Mouse (Mus musculus) midbrain, postnatal 0 days (tissue): ENCODE data around the gene Nptx1. TPM values are rescaled to one million over a fixed set of nuclear protein-coding genes. Genes with fewer than 3 reads are reported as not detected.
A peak's percentile ranks its signal among the peaks of the same experiment; 100 is the strongest.

Source experiments
- ATAC-seq: fragments of 200-750 bp; cut with Nextera tagmentation; 2 replicates; pipeline ENCODE4 v1.8.0; 2017; ENCODE audit warnings: moderate number of reproducible peaks, mild to moderate bottlenecking, moderate TSS enrichment, moderate library complexity; ENCODE audit not compliant: low FRiP score
- DNase-seq: peaks from one replicate; pipeline ENCODE4 v3.0.0-alpha.2; 2015; ENCODE audit warnings: low spot score
- H3K27ac ChIP-seq: fragments of 300-500 bp; sonication (generic); 2 replicates; pipeline ENCODE4 v1.5.1; 2014; ENCODE audit warnings: low read depth, mild to moderate bottlenecking, low read length, mixed read lengths
- H3K27me3 ChIP-seq: fragments of 300-500 bp; sonication (generic); 2 replicates; pipeline ENCODE4 v1.6.1; 2014; ENCODE audit warnings: low read length, control low read depth, mixed read lengths; ENCODE audit not compliant: insufficient read depth
- H3K36me3 ChIP-seq: fragments of 300-500 bp; sonication (generic); 2 replicates; pipeline ENCODE4 v1.6.1; 2014; ENCODE audit warnings: low read length, control low read depth, mixed read lengths; ENCODE audit not compliant: insufficient read depth
- H3K4me1 ChIP-seq: fragments of 300-500 bp; sonication (generic); 2 replicates; pipeline ENCODE4 v1.6.1; 2014; ENCODE audit warnings: mild to moderate bottlenecking, control low read depth, antibody characterized with exemption, low read length, mixed read lengths; ENCODE audit not compliant: insufficient read depth
- H3K4me2 ChIP-seq: fragments of 300-500 bp; sonication (generic); 2 replicates; pipeline ENCODE4 v1.6.1; 2014; ENCODE audit warnings: low read depth, mild to moderate bottlenecking, low read length, mixed read lengths; ENCODE audit not compliant: poor library complexity, severe bottlenecking
- H3K4me3 ChIP-seq: fragments of 300-500 bp; sonication (generic); 2 replicates; pipeline ENCODE4 v1.5.1; 2014; ENCODE audit warnings: low read depth, mild to moderate bottlenecking, low read length, moderate library complexity
- H3K9ac ChIP-seq: fragments of 300-500 bp; sonication (generic); replicated peaks from 2 replicates; pipeline ENCODE4 v1.6.1; 2014; ENCODE audit warnings: mild to moderate bottlenecking, low read length, moderate library complexity, mixed read lengths; ENCODE audit not compliant: poor library complexity, severe bottlenecking
- H3K9me3 ChIP-seq: fragments of 300-500 bp; sonication (generic); 2 replicates; pipeline ENCODE4 v1.6.1; 2016; ENCODE audit warnings: low read length, control low read depth
- CTCF ChIP-seq: IDR thresholded peaks from 2 replicates; pipeline ENCODE4 v1.5.1; 2016; ENCODE audit warnings: antibody characterized with exemption, mild to moderate bottlenecking
- WGBS: fragments of 180-500 bp; shearing (Covaris S2); extraction: QIAGEN DNeasy Blood & Tissue Kit; methylation state at CpG from one replicate; pipeline ENCODE4 v1.1.7; 2014; 5-methylcytosine and 5-hydroxymethylcytosine counted together
- polyA plus RNA-seq: library from polyadenylated mRNA; unstranded; fragments of >200 nt; fragmentation: Nextera tagmentation; extraction: Ambion mirVana; gene quantifications from 2 replicates; pipeline ENCODE4 v1.2.1, GENCODE M21; 2015
- total RNA-seq: library from RNA; depleted of rRNA; stranded (reverse); fragments of >200 nt; gene quantifications from 2 replicates; pipeline ENCODE4 v1.2.3, GENCODE M21; 2014

The Nptx1 gene
- total and polyA plus RNA-seq, 2 experiments from 2014 or later, result 7.6 to 22.4 TPM

GRCm38 (mm10) chr11:119549371-119549811, 1.8 kb upstream of the Nptx1 start:
- TF ChIP-seq CTCF, result no peak
- no peak for DNase-seq
- peak overlapping the region; percentile 75 for H3K4me3 ChIP-seq

GRCm38 (mm10) chr11:119548741-119549370, 1.3 kb upstream of the Nptx1 start:
- no peak for DNase-seq
- Histone ChIP-seq H3K27me3 (peaks cover 5% of the 10 kb centered on the region; the same call in 1 of the 2 replicates), H3K4me1 (peaks cover 10% of the 10 kb centered on the region; the same call in 1 of the 2 replicates), H3K4me2 (peak overlapping the region; percentile 97), H3K9ac (peak overlapping the region; percentile 74), H3K27ac (no peak overlapping the region), H3K4me3 (peak overlapping the region; percentile 75), H3K36me3 (no peaks in the 10 kb centered on the region), H3K9me3 (no peaks in the 10 kb centered on the region)
- under 1% methylated on average over 37 of the region's 37 CpGs for WGBS
- peak; percentile 52 for TF ChIP-seq CTCF
- no peak for ATAC-seq

More at GRCm38 (mm10) chr11:119549371-119549811, 1.8 kb upstream of the Nptx1 start:
- no peak for ATAC-seq
- H3K9ac ChIP-seq, result peak overlapping the region; percentile 74
- 1% methylated on average over 43 of the region's 43 CpGs for WGBS
- no peak overlapping the region; the same call in 1 of the 2 replicates for H3K27ac ChIP-seq
- peaks cover 10% of the 10 kb centered on the region; the same call in 1 of the 2 replicates for H3K4me1 ChIP-seq
- H3K4me2 ChIP-seq, result peak overlapping the region; percentile 97
- no peaks in the 10 kb centered on the region for H3K9me3 ChIP-seq
- peaks cover 5% of the 10 kb centered on the region; the same call in 1 of the 2 replicates for H3K27me3 ChIP-seq
- no peaks in the 10 kb centered on the region for H3K36me3 ChIP-seq

GRCm38 (mm10) chr11:119547951-119548591, 518 bp upstream of the Nptx1 start:
- peak; percentile 21 for TF ChIP-seq CTCF
- Histone ChIP-seq H3K27ac (peak overlapping the region; percentile 48), H3K4me2 (peak overlapping the region; percentile 97), H3K36me3 (no peaks in the 10 kb centered on the region), H3K9ac (peak overlapping the region; percentile 74), H3K27me3 (peaks cover 5% of the 10 kb centered on the region; the same call in 1 of the 2 replicates), H3K9me3 (no peaks in the 10 kb centered on the region), H3K4me3 (peak overlapping the region; percentile 75), H3K4me1 (peaks cover 10% of the 10 kb centered on the region; the same call in 1 of the 2 replicates)
- WGBS, result 2% methylated on average over 39 of the region's 39 CpGs
- no peak for DNase-seq
- ATAC-seq, result no peak

GRCm38 (mm10) chr11:119546496-119547182, 914 bp downstream of the Nptx1 start:
- Histone ChIP-seq H3K27me3 (peaks cover 5% of the 10 kb centered on the region; the same call in 1 of the 2 replicates), H3K4me3 (peak overlapping the region; percentile 75), H3K4me2 (peak overlapping the region; percentile 97), H3K36me3 (no peaks in the 10 kb centered on the region), H3K4me1 (peaks cover 10% of the 10 kb centered on the region; the same call in 1 of the 2 replicates), H3K27ac (no peak overlapping the region), H3K9me3 (no peaks in the 10 kb centered on the region), H3K9ac (peak overlapping the region; percentile 74)
- DNase-seq (no peak), ATAC-seq (no peak)
- 1% methylated on average over 44 of the region's 46 CpGs for WGBS
- TF ChIP-seq CTCF, result no peak

GRCm38 (mm10) chr11:119545741-119546495, 1.6 kb downstream of the Nptx1 start:
- Histone ChIP-seq H3K36me3 (no peaks in the 10 kb centered on the region), H3K4me3 (peak overlapping the region; percentile 75), H3K4me1 (peaks cover 10% of the 10 kb centered on the region; the same call in 1 of the 2 replicates), H3K4me2 (peak overlapping the region; percentile 97), H3K27me3 (peaks cover 5% of the 10 kb centered on the region; the same call in 1 of the 2 replicates), H3K9me3 (no peaks in the 10 kb centered on the region), H3K9ac (peak overlapping the region; percentile 74), H3K27ac (no peak overlapping the region)
- WGBS, result 4% methylated on average over 10 of the region's 10 CpGs
- DNase-seq (peak; percentile 77), ATAC-seq (no peak)
- peak; percentile 79 for TF ChIP-seq CTCF
